Mouse (Mus musculus) heart, postnatal 0 days (tissue): ENCODE data around the gene Ndufv3. TPM values are rescaled to one million over a fixed set of nuclear protein-coding genes. Genes with fewer than 3 reads are reported as not detected.

Experiments
- ATAC-seq: fragments of 200-750 bp; cut with Nextera tagmentation; 2 replicates; pipeline ENCODE4 v1.8.0; 2017; ENCODE audit warnings: low read depth, moderate number of reproducible peaks, moderate library complexity; ENCODE audit not compliant: insufficient read depth
- DNase-seq: peaks from one replicate; pipeline ENCODE4 v3.0.0-alpha.2; 2016; ENCODE audit warnings: low spot score
- H3K27ac ChIP-seq: fragments of 300-500 bp; sonication (generic); 2 replicates; pipeline ENCODE4 v1.5.1; 2014; ENCODE audit warnings: low read depth, mild to moderate bottlenecking
- H3K27me3 ChIP-seq: fragments of 300-500 bp; sonication (generic); 2 replicates; pipeline ENCODE4 v1.6.1; 2014; ENCODE audit warnings: low read length, mixed read lengths; ENCODE audit not compliant: control insufficient read depth, insufficient read depth
- H3K36me3 ChIP-seq: fragments of 300-500 bp; sonication (generic); replicated peaks from 2 replicates; pipeline ENCODE4 v1.6.1; 2014; ENCODE audit warnings: low read length, mixed read lengths; ENCODE audit not compliant: control insufficient read depth, insufficient read depth
- H3K4me1 ChIP-seq: fragments of 300-500 bp; sonication (generic); 2 replicates; pipeline ENCODE4 v1.6.1; 2014; ENCODE audit warnings: antibody characterized with exemption; ENCODE audit not compliant: control insufficient read depth, insufficient read depth
- H3K4me2 ChIP-seq: fragments of 300-500 bp; sonication (generic); 2 replicates; pipeline ENCODE4 v1.6.1; 2014; ENCODE audit warnings: low read depth, mild to moderate bottlenecking, low read length, moderate library complexity
- H3K4me3 ChIP-seq: fragments of 300-500 bp; sonication (generic); 2 replicates; pipeline ENCODE4 v1.5.1; 2014; ENCODE audit warnings: low read depth, low read length
- H3K9ac ChIP-seq: fragments of 300-500 bp; sonication (generic); replicated peaks from 2 replicates; pipeline ENCODE4 v1.6.1; 2014; ENCODE audit warnings: low read depth, low read length, mixed read lengths
- H3K9me3 ChIP-seq: fragments of 300-500 bp; sonication (generic); replicated peaks from 2 replicates; pipeline ENCODE4 v1.6.1; 2016; ENCODE audit warnings: low read length; ENCODE audit not compliant: control insufficient read depth
- CTCF ChIP-seq: IDR thresholded peaks from 2 replicates; pipeline ENCODE4 v1.5.1; 2016; ENCODE audit warnings: antibody characterized with exemption, control low read depth, low read depth
- EP300 ChIP-seq: IDR thresholded peaks from 2 replicates; pipeline ENCODE4 v1.6.1; 2016; ENCODE audit warnings: antibody characterized with exemption, low read depth
- WGBS: fragments of 180-500 bp; shearing (Covaris S2); extraction: QIAGEN DNeasy Blood & Tissue Kit; methylation state at CpG from one replicate; pipeline ENCODE4 v1.1.7; 2014; 5-methylcytosine and 5-hydroxymethylcytosine counted together
- polyA plus RNA-seq: library from polyadenylated mRNA; unstranded; fragments of >200 nt; fragmentation: Nextera tagmentation; extraction: Ambion mirVana; gene quantifications from 2 replicates; pipeline ENCODE4 v1.2.1, GENCODE M21; 2015
- total RNA-seq: library from RNA; depleted of rRNA; stranded (reverse); fragments of >200 nt; gene quantifications from 2 replicates; pipeline ENCODE4 v1.2.3, GENCODE M21; 2014; ENCODE audit warnings: low replicate concordance

The Ndufv3 gene
- total and polyA plus RNA-seq, 2 experiments from 2014 or later = 689 to 1,214 TPM

DNA sequence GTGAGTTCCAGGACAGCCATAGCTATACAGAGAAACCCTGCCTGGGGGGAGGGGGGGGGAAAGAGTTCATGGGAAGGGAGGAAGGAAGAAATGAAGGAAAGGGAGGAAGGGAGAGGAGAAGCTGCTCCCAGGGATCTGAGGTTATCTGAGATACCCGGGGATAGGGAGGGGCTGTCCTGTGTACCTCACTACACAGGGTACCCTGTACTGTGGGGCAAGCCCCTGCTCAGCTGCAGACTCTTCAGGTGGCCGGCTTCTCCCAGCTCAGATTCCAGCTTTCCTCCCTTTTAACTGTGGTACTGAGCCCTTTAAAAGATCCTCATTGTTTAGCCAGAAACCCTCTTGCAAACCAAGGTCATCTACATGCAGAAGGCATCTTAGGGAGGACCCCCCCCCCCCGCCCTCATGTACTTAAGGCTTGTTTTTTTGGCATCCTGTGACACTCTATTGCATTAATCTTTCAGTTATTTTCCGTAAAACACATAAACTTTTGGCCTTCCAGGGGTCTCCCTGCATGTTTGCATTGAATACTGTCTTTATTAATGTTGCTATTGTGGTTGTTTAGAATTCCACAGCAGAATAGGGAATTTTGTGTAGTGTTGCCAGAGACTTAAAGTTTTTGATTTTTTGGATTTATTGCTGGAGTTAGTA is 21.0 kb downstream of the Ndufv3 start:
- no peak for ATAC-seq
- TF ChIP-seq EP300 (no peak), CTCF (no peak)
- WGBS = 73% methylated on average over 4 of the region's 4 CpGs
- Histone ChIP-seq H3K4me1 (no peaks in the 10 kb centered on the region), H3K4me2 (no peak overlapping the region), H3K27ac (no peak overlapping the region), H3K27me3 (no peaks in the 10 kb centered on the region), H3K9ac (no peak overlapping the region), H3K4me3 (no peak overlapping the region), H3K36me3 (no peaks in the 10 kb centered on the region), H3K9me3 (no peaks in the 10 kb centered on the region)
- no peak for DNase-seq

DNA sequence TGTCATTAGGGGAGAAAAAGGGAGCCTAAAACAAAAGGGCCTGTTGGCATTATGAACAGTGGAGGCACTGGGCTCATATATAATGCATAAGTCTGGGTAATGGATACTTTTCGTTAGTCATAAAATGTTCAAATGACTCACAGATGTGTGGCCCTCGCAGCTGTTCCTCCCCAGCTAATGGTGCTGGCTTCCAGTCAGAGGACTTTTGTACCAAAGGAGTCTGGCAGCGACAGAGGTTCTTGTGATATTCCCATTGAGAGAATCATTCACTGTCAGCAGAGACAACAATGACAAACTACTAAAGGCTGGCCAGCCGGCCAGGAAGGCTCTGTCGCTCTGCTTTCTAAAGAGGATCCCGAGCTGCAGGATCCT is 21.5 kb downstream of the Ndufv3 start:
- Histone ChIP-seq H3K4me3 (no peak overlapping the region), H3K4me1 (no peaks in the 10 kb centered on the region), H3K4me2 (no peak overlapping the region), H3K9me3 (no peaks in the 10 kb centered on the region), H3K27ac (no peak overlapping the region), H3K27me3 (no peaks in the 10 kb centered on the region), H3K36me3 (no peaks in the 10 kb centered on the region), H3K9ac (no peak overlapping the region)
- ATAC-seq = no peak
- 42% methylated on average over 6 of the region's 6 CpGs for WGBS
- DNase-seq = peak; percentile 19
- TF ChIP-seq EP300 (no peak), CTCF (no peak)

GRCm38 (mm10) chr17:31543574-31543973 is 23.7 kb downstream of the Ndufv3 start:
- 19% methylated on average over 6 of the region's 6 CpGs for WGBS
- Histone ChIP-seq H3K36me3 (no peaks in the 10 kb centered on the region), H3K4me3 (no peak overlapping the region), H3K4me1 (no peaks in the 10 kb centered on the region), H3K9ac (no peak overlapping the region), H3K27me3 (no peaks in the 10 kb centered on the region), H3K9me3 (no peaks in the 10 kb centered on the region), H3K4me2 (no peak overlapping the region), H3K27ac (no peak overlapping the region)
- DNase-seq (no peak), ATAC-seq (no peak)
- TF ChIP-seq EP300 (no peak), CTCF (no peak)

DNA sequence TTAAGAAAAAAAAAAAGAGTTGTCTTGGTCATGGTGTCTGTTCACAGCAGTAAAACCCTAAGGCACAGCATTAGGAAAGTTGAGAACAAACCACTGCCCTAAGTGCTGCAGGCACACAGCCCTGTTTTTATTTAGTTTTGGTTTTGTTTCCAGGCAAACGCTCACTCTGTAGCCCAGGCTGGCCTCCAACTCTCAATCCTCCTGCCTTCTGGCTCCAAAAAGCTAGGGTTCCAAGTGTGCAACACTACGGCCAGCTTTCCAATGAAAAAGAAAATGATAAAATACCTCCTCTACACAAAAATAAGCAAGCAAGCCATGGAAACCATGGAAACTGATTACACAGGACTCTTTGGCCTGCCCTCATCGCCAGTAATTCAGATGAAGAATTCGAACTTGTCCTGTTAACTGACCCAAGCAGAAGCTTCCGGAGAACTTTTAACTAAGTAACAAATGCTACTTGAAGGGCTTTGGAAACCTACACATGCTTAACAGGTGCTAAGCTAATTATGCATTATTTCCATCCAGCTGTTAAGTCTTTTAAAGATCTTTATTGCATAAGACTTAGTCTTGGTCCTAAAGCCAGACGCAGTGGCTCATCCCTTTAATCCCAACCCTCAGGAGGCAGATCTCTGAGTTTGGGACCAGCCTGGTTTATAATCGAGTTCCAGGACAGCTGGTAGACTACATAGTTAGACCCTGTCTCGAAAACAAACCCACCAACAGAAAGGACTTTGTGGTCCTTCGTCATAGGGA is 26.7 kb downstream of the Ndufv3 start:
- H3K4me2 ChIP-seq = no peak overlapping the region
- WGBS = 82% methylated on average over 9 of the region's 9 CpGs
- no peaks in the 10 kb centered on the region for H3K27me3 ChIP-seq
- H3K9ac ChIP-seq = no peak overlapping the region
- ATAC-seq = no peak
- H3K9me3 ChIP-seq = peaks cover 5% of the 10 kb centered on the region; the same call in 1 of the 2 replicates
- no peak for DNase-seq
- no peak overlapping the region for H3K4me3 ChIP-seq
- no peaks in the 10 kb centered on the region for H3K36me3 ChIP-seq
- TF ChIP-seq EP300 (no peak), CTCF (no peak)
- H3K27ac ChIP-seq = no peak overlapping the region
- no peaks in the 10 kb centered on the region for H3K4me1 ChIP-seq

- TF ChIP-seq CTCF (no peak), EP300 (no peak)
These were observed 28.1 kb downstream of the Ndufv3 start for GRCm38 (mm10) chr17:31547974-31548373.

More at GRCm38 (mm10) chr17:31547974-31548373, 28.1 kb downstream of the Ndufv3 start:
- Histone ChIP-seq H3K27ac (no peak overlapping the region), H3K27me3 (no peaks in the 10 kb centered on the region), H3K9ac (no peak overlapping the region), H3K4me1 (no peaks in the 10 kb centered on the region), H3K4me3 (no peak overlapping the region), H3K9me3 (peaks cover 5% of the 10 kb centered on the region; the same call in 1 of the 2 replicates), H3K36me3 (no peaks in the 10 kb centered on the region), H3K4me2 (no peak overlapping the region)
- WGBS = 77% methylated on average over 3 of the region's 3 CpGs
- no peak for ATAC-seq
- no peak for DNase-seq
